Mouse (Mus musculus) testis, adult 2 months (tissue): ENCODE measurements around the gene Cox7b2.
"Not testable (repeated sequence)": the region's sequence is repeated elsewhere in the genome, so short reads cannot be mapped to it uniquely, and the experiment has no call there.

Experiments used
- CTCF ChIP-seq: fragments of 200-500 bp; IDR thresholded peaks from 2 replicates; pipeline ENCODE4 v1.5.1; 2012; ENCODE audit warnings: low read depth, mild to moderate bottlenecking, inconsistent platforms, low read length, moderate library complexity; ENCODE audit not compliant: control insufficient read depth, insufficient read depth, insufficient replicate concordance
- POLR2A ChIP-seq: fragments of 200-500 bp; IDR thresholded peaks from 2 replicates; pipeline ENCODE4 v1.6.1; 2012; ENCODE audit warnings: low read depth, mild to moderate bottlenecking, inconsistent platforms, low read length, moderate library complexity; ENCODE audit not compliant: control insufficient read depth

DNA sequence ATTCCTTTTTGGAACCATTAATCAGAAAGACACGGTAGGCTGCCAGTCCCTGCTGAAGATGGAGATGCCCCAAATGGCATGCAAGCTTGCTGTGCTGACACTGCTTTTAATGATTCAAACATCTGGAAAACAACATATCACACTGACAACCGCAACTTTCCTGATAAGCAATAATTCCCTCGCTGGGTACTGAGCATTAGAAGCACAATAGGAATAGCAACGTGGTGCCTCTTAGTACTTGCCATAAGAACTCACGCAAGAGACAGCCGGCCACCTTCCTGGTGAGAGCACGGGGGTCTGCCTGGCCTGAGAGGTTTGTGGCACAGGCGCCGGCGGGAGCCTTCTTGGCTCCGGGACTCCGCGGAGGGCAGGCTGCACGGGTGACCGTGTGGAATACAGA lies 22.5 kb downstream of the Cox7b2 start:
- TF ChIP-seq CTCF, POLR2A: not testable (repeated sequence)
